Mouse (Mus musculus) CH12.LX (cell line): ENCODE results near the gene Ubr4. TPM values are rescaled to one million over a fixed set of nuclear protein-coding genes. Genes with fewer than 3 reads are reported as not detected.

Experiments used
- DNase-seq: peaks from one replicate; pipeline ENCODE4 v3.0.0-alpha.2; 2013; ENCODE audit errors: extremely low read depth
- H3K27ac ChIP-seq: 2 replicates; pipeline ENCODE4 v1.5.1; 2012; ENCODE audit warnings: low read depth, mild to moderate bottlenecking, control low read depth, moderate library complexity; ENCODE audit not compliant: insufficient read depth
- H3K27me3 ChIP-seq: replicated peaks from 2 replicates; pipeline ENCODE3; 2012; ENCODE audit warnings: inconsistent platforms
- H3K36me3 ChIP-seq, 2 experiments: replicated peaks in 1 of 2; 2 replicates each; pipeline versions ENCODE3 to v1.6.1; 2012; ENCODE audit warnings: inconsistent platforms in 1 of 2, low read length in 1 of 2, mild to moderate bottlenecking in 1 of 2, mixed read lengths in 1 of 2, moderate library complexity in 1 of 2; ENCODE audit not compliant: control insufficient read depth in 1 of 2, insufficient read depth in 1 of 2
- H3K4me1 ChIP-seq, 2 experiments: 2 replicates each; pipeline ENCODE4 v1.6.1; 2012; ENCODE audit warnings: inconsistent platforms in 1 of 2, moderate library complexity in 1 of 2; ENCODE audit not compliant: insufficient read depth in 2 of 2, control insufficient read depth in 1 of 2
- H3K4me2 ChIP-seq: 2 replicates; pipeline ENCODE4 v1.6.1; 2012; ENCODE audit warnings: low read depth, mild to moderate bottlenecking, control low read depth; ENCODE audit not compliant: poor library complexity, insufficient read depth, severe bottlenecking
- H3K4me3 ChIP-seq, 3 experiments: fragments of 150-350 bp in 1 of 3; sonication (generic) in 1 of 3; replicated peaks in 1 of 3; 2 replicates each; pipeline versions ENCODE3 to v1.5.1; 2011 to 2012; ENCODE audit warnings: low read depth in 2 of 3, low read length in 2 of 3, mild to moderate bottlenecking in 2 of 3, moderate library complexity in 2 of 3, control low read depth in 1 of 3, improper control_type of control experiment in 1 of 3, inconsistent platforms in 1 of 3, mixed read lengths in 1 of 3; ENCODE audit not compliant: poor library complexity in 1 of 3
- H3K79me2 ChIP-seq: replicated peaks from 2 replicates; pipeline ENCODE4 v1.6.1; 2012; ENCODE audit warnings: mild to moderate bottlenecking, moderate library complexity; ENCODE audit not compliant: control insufficient read depth, poor library complexity, insufficient read depth, severe bottlenecking; ENCODE audit errors: extremely low read depth
- H3K9ac ChIP-seq: 2 replicates; pipeline ENCODE4 v1.6.1; 2012; ENCODE audit warnings: low read depth, mild to moderate bottlenecking, control low read depth, moderate library complexity; ENCODE audit not compliant: insufficient read depth
- H3K9me3 ChIP-seq: replicated peaks from 2 replicates; pipeline ENCODE3; 2012; ENCODE audit warnings: low read length, inconsistent platforms, mixed read lengths
- CHD1 ChIP-seq: IDR thresholded peaks from 2 replicates; pipeline ENCODE4 v1.6.1; 2012; ENCODE audit warnings: low read depth, low read length, improper control_type of control experiment, inconsistent platforms
- CHD2 ChIP-seq: IDR thresholded peaks from 2 replicates; pipeline ENCODE4 v1.6.1; 2011; ENCODE audit warnings: low read length, improper control_type of control experiment
- EP300 ChIP-seq: IDR thresholded peaks from 2 replicates; pipeline ENCODE4 v1.6.1; 2011; ENCODE audit warnings: low read length, improper control_type of control experiment
- ETS1 ChIP-seq: conservative IDR thresholded peaks from 2 replicates; pipeline ENCODE4 v1.6.1; 2012; ENCODE audit warnings: low read depth, mild to moderate bottlenecking, inconsistent platforms, low read length, improper control_type of control experiment, moderate library complexity
- IRF4 ChIP-seq: IDR thresholded peaks from 2 replicates; pipeline ENCODE4 v1.6.1; 2014; ENCODE audit warnings: low read depth, mild to moderate bottlenecking, inconsistent platforms, low read length, improper control_type of control experiment
- MAFK ChIP-seq: IDR thresholded peaks from 2 replicates; pipeline ENCODE4 v1.6.1; 2011; ENCODE audit warnings: low read length, improper control_type of control experiment; ENCODE audit not compliant: insufficient replicate concordance
- MAZ ChIP-seq: IDR thresholded peaks from 2 replicates; pipeline ENCODE4 v1.6.1; 2012; ENCODE audit warnings: low read depth, mild to moderate bottlenecking, inconsistent platforms, low read length, improper control_type of control experiment, moderate library complexity
- MEF2A ChIP-seq: IDR thresholded peaks from 2 replicates; pipeline ENCODE4 v1.6.1; 2014; ENCODE audit warnings: low read depth, mild to moderate bottlenecking, inconsistent platforms, low read length, improper control_type of control experiment, borderline replicate concordance
- MXI1 ChIP-seq: IDR thresholded peaks from 2 replicates; pipeline ENCODE4 v1.6.1; 2011; ENCODE audit warnings: mild to moderate bottlenecking, low read depth, low read length, improper control_type of control experiment
- POLR2A ChIP-seq: IDR thresholded peaks from 2 replicates; pipeline ENCODE4 v1.6.1; 2011; ENCODE audit warnings: low read depth, mild to moderate bottlenecking, improper control_type of control experiment, low read length
- RCOR1 ChIP-seq: conservative IDR thresholded peaks from 2 replicates; pipeline ENCODE4 v1.6.1; 2012; ENCODE audit warnings: low read depth, mild to moderate bottlenecking, inconsistent platforms, low read length, improper control_type of control experiment
- SIN3A ChIP-seq: IDR thresholded peaks from 2 replicates; pipeline ENCODE4 v1.6.1; 2012; ENCODE audit warnings: low read length, improper control_type of control experiment, inconsistent platforms
- SMC3 ChIP-seq: IDR thresholded peaks from 2 replicates; pipeline ENCODE4 v1.6.1; 2011; ENCODE audit warnings: low read depth, low read length, improper control_type of control experiment
- TBP ChIP-seq: conservative IDR thresholded peaks from 2 replicates; pipeline ENCODE4 v1.6.1; 2011; ENCODE audit warnings: low read depth, low read length, improper control_type of control experiment
- UBTF ChIP-seq: IDR thresholded peaks from 2 replicates; pipeline ENCODE4 v1.6.1; 2012; ENCODE audit warnings: low read depth, mild to moderate bottlenecking, inconsistent platforms, low read length, improper control_type of control experiment, moderate library complexity
- ZKSCAN1 ChIP-seq: IDR thresholded peaks from 2 replicates; pipeline ENCODE4 v1.6.1; 2012; ENCODE audit warnings: low read depth, inconsistent platforms, low read length, improper control_type of control experiment, borderline replicate concordance
- ZMIZ1 ChIP-seq: IDR thresholded peaks from 2 replicates; pipeline ENCODE4 v1.6.1; 2012; ENCODE audit warnings: low read depth, mild to moderate bottlenecking, inconsistent platforms, low read length, improper control_type of control experiment
- dilution Hi-C: fragments of 300-500 bp; cut with MboI; formaldehyde crosslinking; loops from 2 replicates; pipeline ENCODE4 v1.14.3; 2020; ENCODE audit warnings: low sequenced_read_pairs; ENCODE audit not compliant: extremely low pct_unique_long_range_greater_than_20kb, extremely low pct_ligation_motif_present
- in situ Hi-C: fragments of 300-500 bp; cut with MboI; formaldehyde crosslinking; loops from 3 replicates; pipeline ENCODE4 v1.14.3; 2019; ENCODE audit warnings: low sequenced_read_pairs, low pct_ligation_motif_present, low pct_unique_long_range_greater_than_20kb, mixed read lengths
- polyA plus RNA-seq: library from polyadenylated mRNA; unstranded; fragments of >175 nt; gene quantifications from 2 replicates; pipeline ENCODE4 v1.2.1, GENCODE M21; 2012; ENCODE audit warnings: low read depth; ENCODE audit not compliant: insufficient read length
- total RNA-seq, 2 experiments: library from RNA; depleted of rRNA; stranded (reverse); fragments of 300-350 nt in 1 of 2; fragments of >200 nt in 1 of 2; gene quantifications; 2 replicates each; pipeline ENCODE4 v1.2.3; 2012 to 2014

Ubr4 gene
- total and polyA plus RNA-seq, 3 experiments = 43.0 to 102 (median 90.8) TPM

DNA sequence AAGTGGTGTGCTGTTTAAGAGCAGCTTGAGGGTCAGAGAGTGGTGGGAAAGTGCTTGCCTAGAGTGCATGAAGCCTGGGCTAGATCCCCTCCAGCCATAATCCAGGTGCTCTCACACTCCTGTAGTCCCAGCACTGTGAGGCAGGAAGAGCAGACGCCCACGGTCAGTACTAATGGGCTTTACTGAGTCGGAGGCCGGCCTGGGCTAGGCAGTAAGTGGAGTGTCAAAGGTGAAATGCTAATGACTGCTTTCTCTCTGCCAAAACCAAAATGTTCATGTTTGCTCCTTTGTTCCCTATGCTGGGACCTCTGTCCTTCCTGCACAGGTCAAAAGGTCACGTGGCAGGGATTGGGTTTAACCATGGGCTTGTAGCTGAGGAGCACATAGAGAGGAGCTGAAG is 48.1 kb downstream of the Ubr4 start:
- in situ Hi-C loops (no loop called here), dilution Hi-C loops (no loop called here)
- DNase-seq = no peak
- Histone ChIP-seq H3K27me3 (no peaks in the 10 kb centered on the region), H3K79me2 (no peaks in the 10 kb centered on the region), H3K27ac (no peak overlapping the region), H3K4me2 (no peak overlapping the region), H3K36me3 (peaks cover 84 to 97% of the 10 kb centered on the region in 2 experiments), H3K9ac (no peak overlapping the region), H3K4me3 (no peak overlapping the region), H3K9me3 (no peaks in the 10 kb centered on the region), H3K4me1 (no peaks in the 10 kb centered on the region)
- TF ChIP-seq SIN3A (no peak), MEF2A (no peak), CHD1 (no peak), MXI1 (no peak), MAZ (no peak), ETS1 (no peak), IRF4 (no peak), EP300 (no peak), ZMIZ1 (no peak)

GRCm38 (mm10) chr4:139403214-139403613 is 50.8 kb downstream of the Ubr4 start:
- H3K4me3 ChIP-seq = no peak overlapping the region
- H3K9ac ChIP-seq = no peak overlapping the region
- no peak overlapping the region for H3K4me2 ChIP-seq
- H3K4me1 ChIP-seq = no peaks in the 10 kb centered on the region
- no peak for TF ChIP-seq RCOR1
- no peak for TF ChIP-seq SMC3
- TF ChIP-seq EP300 = no peak
- TF ChIP-seq, all 38 proteins: peak for 0
- H3K27me3 ChIP-seq = no peaks in the 10 kb centered on the region
- H3K27ac ChIP-seq = no peak overlapping the region
- no peak for DNase-seq
- H3K36me3 ChIP-seq = peaks cover 84 to 98% of the 10 kb centered on the region in 2 experiments
- in situ Hi-C loops (no loop called here), dilution Hi-C loops (no loop called here)
- H3K79me2 ChIP-seq = no peaks in the 10 kb centered on the region
- H3K9me3 ChIP-seq = no peaks in the 10 kb centered on the region

- H3K9ac ChIP-seq = no peak overlapping the region
- in situ Hi-C loops = loop anchor here (5.0 kb wide), 1 partner anchor 41 kb away; no protein-coding TSS in a partner anchor
- H3K4me3 ChIP-seq = no peak overlapping the region
- H3K4me1 ChIP-seq = no peaks in the 10 kb centered on the region
- H3K79me2 ChIP-seq = no peaks in the 10 kb centered on the region
- H3K27me3 ChIP-seq = no peaks in the 10 kb centered on the region
- no peak overlapping the region for H3K27ac ChIP-seq
- dilution Hi-C loops = no loop called here
- TF ChIP-seq UBTF (no peak), RCOR1 (no peak), TBP (no peak), MXI1 (no peak), POLR2A (no peak), ZKSCAN1 (no peak), MAFK (no peak), CHD1 (no peak), CHD2 (no peak)
- no peaks in the 10 kb centered on the region for H3K9me3 ChIP-seq
- DNase-seq = no peak
- peaks cover 92 to 99% of the 10 kb centered on the region in 2 experiments for H3K36me3 ChIP-seq
- no peak overlapping the region for H3K4me2 ChIP-seq
These were observed 58.9 kb downstream of the Ubr4 start for GRCm38 (mm10) chr4:139411351-139411750.
